Comparison of ENCODE assay signal across 8 mouse cellular contexts in genomic region chr19:4624406-4625178, GRCm38 (mm10). TPM values are rescaled to one million over a fixed set of nuclear protein-coding genes. Genes with fewer than 3 reads are reported as not detected.
DNase-seq lines count a peak whose midpoint lies in the region; ATAC-seq lines count a peak whose summit lies in the region.

No protein-coding gene starts in this region.

- H3K9me3 ChIP-seq in heart, embryonic 11.5 days (replicated peaks; ENCODE audit: control insufficient read depth, low read length): no peaks in the 10 kb centered on the region
- no peaks in the 10 kb centered on the region for H3K9me3 ChIP-seq in hindbrain, embryonic 12.5 days (replicated peaks)

- H3K27ac ChIP-seq in heart, embryonic 11.5 days (ENCODE audit: low read depth, low read length): peak overlapping the region; percentile 10; the same call in 1 of the 2 replicates
- peak overlapping the region; percentile 89; the same call in 1 of the 2 replicates for H3K27ac ChIP-seq in hindbrain, embryonic 12.5 days

- no peak for DNase-seq in heart, postnatal 36 days
- DNase-seq in mesoderm, embryonic 11.5 days (ENCODE audit: low read depth, low spot score): peak; percentile 4
- no peak for DNase-seq in spleen, adult 12 weeks (ENCODE audit: low spot score)
- DNase-seq in right cerebral cortex, postnatal 4 days: no peak
- DNase-seq in kidney, adult 18-20 months: no peak

- H3K4me2 ChIP-seq in heart, embryonic 11.5 days: peak overlapping the region; percentile 91
- peak overlapping the region; percentile 78 for H3K4me2 ChIP-seq in hindbrain, embryonic 12.5 days (replicated peaks)

- peaks cover 17% of the 10 kb centered on the region for H3K4me1 ChIP-seq in heart, embryonic 11.5 days (ENCODE audit: control insufficient read depth, insufficient read depth, low read length)
- peaks cover 33% of the 10 kb centered on the region for H3K4me1 ChIP-seq in hindbrain, embryonic 12.5 days

- 0 out of 2 replicates have a peak, but pooled peaks have one; percentile 13 for ATAC-seq in heart, embryonic 11.5 days (replicated peaks; ENCODE audit: insufficient number of reproducible peaks, low FRiP score, low TSS enrichment)
- peak; percentile 5 for ATAC-seq in activated CD4-positive, CD25-positive, alpha-beta regulatory T cell, adult 4 months
- no peak for ATAC-seq in hindbrain, embryonic 12.5 days (ENCODE audit: low FRiP score)

- H3K4me3 ChIP-seq in heart, embryonic 11.5 days (ENCODE audit: low read depth, low read length): peak overlapping the region; percentile 92
- H3K4me3 ChIP-seq in hindbrain, embryonic 12.5 days: peak overlapping the region; percentile 78

- intact Hi-C loops in heart, postnatal 36 days (cut with DNase I): loop anchor here (5.0 kb wide), 2 partner anchors 127 to 343 kb away; partner anchors contain the start of gene 2010003K11Rik

- H3K27me3 ChIP-seq in heart, embryonic 11.5 days (ENCODE audit: control insufficient read depth, insufficient read depth, low read length): no peaks in the 10 kb centered on the region
- no peaks in the 10 kb centered on the region for H3K27me3 ChIP-seq in hindbrain, embryonic 12.5 days

- H3K36me3 ChIP-seq in heart, embryonic 11.5 days (ENCODE audit: control insufficient read depth, insufficient read depth, low read length): peaks cover 8% of the 10 kb centered on the region
- H3K36me3 ChIP-seq in hindbrain, embryonic 12.5 days: peaks cover 35% of the 10 kb centered on the region

- 26% methylated on average over 4 of the region's 4 CpGs for WGBS in heart, embryonic 11.5 days (ENCODE audit: insufficient replicate concordance)
- 35% methylated on average over 4 of the region's 4 CpGs for WGBS in hindbrain, embryonic 12.5 days

- peak overlapping the region; percentile 98 for H3K9ac ChIP-seq in heart, embryonic 11.5 days (ENCODE audit: low read depth, low read length)
- H3K9ac ChIP-seq in hindbrain, embryonic 12.5 days: peak overlapping the region; percentile 87

RNA-seq across cellular contexts. Expression of gene Rce1, which starts 0.8 kb away (rescaled TPM):
- 39.0 and 39.9 TPM in 2 replicates for polyA plus RNA-seq in heart, embryonic 11.5 days (2014; fragmentation: Nextera tagmentation; extraction: Ambion mirVana)
- 10 to 100 TPM in 1 of 2 experiments, 1 to 10 TPM in 1; 9.4 to 10.1 TPM for total RNA-seq in heart, postnatal 36 days (2021)
- 10 to 100 TPM; 38.4 to 47.2 TPM for polyA plus RNA-seq in activated CD4-positive, CD25-positive, alpha-beta regulatory T cell, adult 4 months (2017; shearing (Covaris generic))
- 54.3 and 62.9 TPM in 2 replicates for polyA plus RNA-seq in hindbrain, embryonic 12.5 days (2016; fragmentation: Nextera tagmentation; extraction: Ambion mirVana)

RNA-seq across cellular contexts. Expression of gene Lrfn4, which starts 9.1 kb away (rescaled TPM):
- polyA plus RNA-seq in heart, embryonic 11.5 days (2014; fragmentation: Nextera tagmentation; extraction: Ambion mirVana): 4.7 TPM in 2 replicates
- 1 to 10 TPM; 7.7 to 9.2 TPM for total RNA-seq in heart, postnatal 36 days (2021)
- polyA plus RNA-seq in activated CD4-positive, CD25-positive, alpha-beta regulatory T cell, adult 4 months (2017; shearing (Covaris generic)): under 1 TPM in 1 of 2 experiments, not detected in 1; 0.31 TPM
- 16.3 and 17.6 TPM in 2 replicates for polyA plus RNA-seq in hindbrain, embryonic 12.5 days (2016; fragmentation: Nextera tagmentation; extraction: Ambion mirVana)
